Mouse (Mus musculus) midbrain, embryonic 10.5 days (tissue): ENCODE data around the gene C130074G19Rik. TPM values are rescaled to one million over a fixed set of nuclear protein-coding genes. Genes with fewer than 3 reads are reported as not detected.

ENCODE experiments used
- DNase-seq: peaks from one replicate; pipeline ENCODE4 v3.0.0-alpha.2; 2017; ENCODE audit warnings: low spot score
- H3K27ac ChIP-seq: fragments of 300-500 bp; sonication (generic); replicated peaks from 2 replicates; pipeline ENCODE4 v1.5.1; 2016; ENCODE audit warnings: mild to moderate bottlenecking
- H3K27me3 ChIP-seq: fragments of 300-500 bp; sonication (generic); 2 replicates; pipeline ENCODE4 v1.6.1; 2016; ENCODE audit warnings: low read depth, mild to moderate bottlenecking; ENCODE audit not compliant: poor library complexity, severe bottlenecking
- H3K36me3 ChIP-seq: fragments of 300-500 bp; sonication (generic); 2 replicates; pipeline ENCODE4 v1.6.1; 2016; ENCODE audit warnings: mild to moderate bottlenecking, moderate library complexity
- H3K4me1 ChIP-seq: fragments of 300-500 bp; sonication (generic); 2 replicates; pipeline ENCODE4 v1.6.1; 2016
- H3K4me3 ChIP-seq: fragments of 300-500 bp; sonication (generic); 2 replicates; pipeline ENCODE4 v1.5.1; 2016; ENCODE audit warnings: mild to moderate bottlenecking, moderate library complexity
- H3K9me3 ChIP-seq: fragments of 300-500 bp; sonication (generic); replicated peaks from 2 replicates; pipeline ENCODE4 v1.6.1; 2016; ENCODE audit warnings: mild to moderate bottlenecking
- WGBS: fragments of 180-500 bp; shearing (Covaris S2); methylation state at CpG from one replicate; pipeline ENCODE4 v1.1.7; 2016; 5-methylcytosine and 5-hydroxymethylcytosine counted together
- microRNA counts: library from miRNA; unstranded; fragments of <30 nt; microRNA quantifications from one replicate; lab custom pipeline; 2017
- microRNA-seq: library from miRNA; unstranded; fragments of <30 nt; microRNA quantifications from one replicate; pipeline ENCODE4, GENCODE M21; 2017
- polyA plus RNA-seq: library from polyadenylated mRNA; unstranded; fragments of >200 nt; fragmentation: Nextera tagmentation; extraction: Ambion mirVana; gene quantifications from 2 replicates; pipeline ENCODE4 v1.2.1, GENCODE M21; 2016

C130074G19Rik gene
- polyA plus RNA-seq, 1 experiment from 2014 or later, result 0.62 TPM

DNA sequence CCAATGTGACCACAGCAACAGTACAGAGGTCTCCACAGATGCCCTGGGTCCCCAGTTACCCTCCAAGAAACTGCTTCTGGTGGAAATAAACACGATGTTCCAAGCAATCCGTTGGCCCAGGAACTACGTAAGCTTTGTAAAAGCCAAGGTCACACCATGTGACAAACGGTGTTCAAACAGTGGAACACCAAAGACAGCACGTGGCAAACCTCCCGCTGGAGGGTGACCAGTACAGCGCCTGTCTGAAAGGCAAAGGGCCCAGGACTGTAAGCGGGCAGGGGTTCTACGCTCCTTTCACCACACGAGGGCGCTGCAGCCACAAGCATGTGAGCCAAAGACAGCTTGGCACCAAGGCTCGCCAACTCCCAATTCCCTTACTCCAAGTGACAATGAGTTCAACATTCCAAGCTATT lies 58.6 kb downstream of the C130074G19Rik start:
- Histone ChIP-seq H3K4me3 (0 out of 2 replicates have a peak overlapping the region, but pooled peaks have one; percentile 18), H3K4me1 (peaks cover 25% of the 10 kb centered on the region), H3K9me3 (no peaks in the 10 kb centered on the region), H3K36me3 (peaks cover 20% of the 10 kb centered on the region), H3K27ac (no peak overlapping the region), H3K27me3 (peaks cover 9% of the 10 kb centered on the region; the same call in 1 of the 2 replicates)
- WGBS, result 4% methylated on average over 12 of the region's 12 CpGs
- peak; percentile 90 for DNase-seq

DNA sequence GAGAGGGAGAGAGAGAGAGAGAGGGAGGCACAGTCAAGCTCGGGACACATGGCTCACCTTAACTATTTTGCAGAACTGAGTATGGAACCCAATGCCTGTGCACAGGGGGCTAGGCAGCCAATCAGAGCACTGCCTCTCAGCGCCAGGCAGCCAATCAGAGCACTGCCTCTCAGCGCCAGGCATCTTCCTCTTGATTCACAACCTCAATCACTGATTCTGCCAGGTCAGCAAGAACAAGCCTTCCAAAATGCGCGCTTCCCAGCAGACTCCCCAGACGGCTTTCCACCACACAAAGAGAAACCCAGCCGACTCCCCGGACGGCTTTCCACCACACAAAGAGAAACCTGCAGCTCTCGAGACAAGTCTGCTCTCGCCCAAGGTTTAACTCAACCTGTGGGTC lies 60.3 kb downstream of the C130074G19Rik start:
- 18% methylated on average over 11 of the region's 11 CpGs for WGBS
- Histone ChIP-seq H3K36me3 (peaks cover 29% of the 10 kb centered on the region), H3K9me3 (no peaks in the 10 kb centered on the region), H3K4me3 (peak overlapping the region; percentile 33), H3K4me1 (peaks cover 25% of the 10 kb centered on the region), H3K27ac (no peak overlapping the region), H3K27me3 (peaks cover 9% of the 10 kb centered on the region; the same call in 1 of the 2 replicates)
- DNase-seq, result no peak

MicroRNAs encoded within 50 kb of the gene (microRNA counts, 519-probe panel; counts per million panel counts)
- not detected for microRNA mmu-miR-1981 (lab: Ali Mortazavi, UCI)

Small RNAs within 50 kb of the gene (microRNA-seq; reads per million reads assigned to microRNA genes)
- 128 reads per million, percentile 54 among the genes with 10 or more reads in this experiment for gene Mir1981

Other genes starting within 250 kb of the C130074G19Rik start
- 2.5 and 4.8 TPM in 2 replicates for gene Hlx, start 150.6 kb downstream of the C130074G19Rik start, polyA plus RNA-seq
- gene Marc1, start 71.9 kb downstream of the C130074G19Rik start, polyA plus RNA-seq, result 0.11 TPM in 1 of 2 replicates, not detected in the other
- 85.7 and 93.7 TPM in 2 replicates for gene Marc2, start 36.8 kb downstream of the C130074G19Rik start, polyA plus RNA-seq
- 3.0 and 3.7 TPM in 2 replicates for gene Mark1, start 116.4 kb upstream of the C130074G19Rik start, polyA plus RNA-seq